ENCODE assay signal across 5 mouse cellular contexts in the genomic region with DNA sequence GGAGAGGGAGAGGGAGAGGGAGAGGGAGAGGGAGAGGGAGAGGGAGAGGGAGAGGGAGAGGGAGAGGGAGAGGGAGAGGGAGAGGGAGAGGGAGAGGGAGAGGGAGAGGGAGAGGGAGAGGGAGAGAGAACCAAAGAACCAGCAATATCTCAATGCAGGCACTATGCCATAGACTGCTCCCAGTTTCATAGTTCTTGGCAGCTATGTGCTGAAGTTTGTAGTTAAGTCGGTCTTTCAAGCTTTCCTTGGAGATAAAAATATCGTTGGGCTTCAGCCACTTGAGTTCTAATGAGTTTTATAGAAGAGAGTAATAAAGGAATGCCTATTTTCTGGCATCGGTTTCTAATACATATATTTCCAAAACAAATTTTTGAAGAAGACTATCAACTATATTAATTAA.
DNase-seq lines count a peak whose midpoint lies in the region; ATAC-seq and TF ChIP-seq lines count a peak whose summit lies in the region.
"Not testable (repeated sequence)": the region's sequence is repeated elsewhere in the genome, so short reads cannot be mapped to it uniquely, and the experiment has no call there.

No protein-coding gene starts in this region.

- H3K4me2 ChIP-seq in embryonic facial prominence, embryonic 14.5 days (ENCODE audit: low read depth, low read length); forebrain, postnatal 0 days (ENCODE audit: low read depth); lung, embryonic 14.5 days: not testable (repeated sequence)

- ATAC-seq in embryonic facial prominence, embryonic 14.5 days (ENCODE audit: low read depth); forebrain, postnatal 0 days; lung, embryonic 14.5 days (ENCODE audit: insufficient read depth): not testable (repeated sequence)

- WGBS in embryonic facial prominence, embryonic 14.5 days: 66% methylated on average over 3 of the region's 3 CpGs
- WGBS in forebrain, postnatal 0 days: 59% methylated on average over 3 of the region's 3 CpGs
- WGBS in lung, embryonic 14.5 days: 59% methylated on average over 3 of the region's 3 CpGs

- not testable (repeated sequence) for H3K27ac ChIP-seq in embryonic facial prominence, embryonic 14.5 days (replicated peaks; ENCODE audit: low read depth, low read length); forebrain, postnatal 0 days (ENCODE audit: low read depth, low read length); lung, embryonic 14.5 days (ENCODE audit: low read depth)

- H3K4me1 ChIP-seq in embryonic facial prominence, embryonic 14.5 days (ENCODE audit: control insufficient read depth, insufficient read depth, low read length); forebrain, postnatal 0 days (ENCODE audit: insufficient read depth); lung, embryonic 14.5 days (ENCODE audit: insufficient read depth): not testable (repeated sequence)

- not testable (repeated sequence) for H3K27me3 ChIP-seq in embryonic facial prominence, embryonic 14.5 days (replicated peaks; ENCODE audit: control insufficient read depth, insufficient read depth, low read length); forebrain, postnatal 0 days (ENCODE audit: insufficient read depth, low read length); lung, embryonic 14.5 days (ENCODE audit: insufficient read depth, low read length)

- peak; percentile 35 for DNase-seq in brain, adult 2 months (ENCODE audit: low read depth, low spot score)
- peak; percentile 24 for DNase-seq in embryonic facial prominence, embryonic 14.5 days (ENCODE audit: low spot score)
- DNase-seq in forebrain, postnatal 0 days: peak; percentile 42
- DNase-seq in lung, embryonic 14.5 days: peak; percentile 59
- peak; percentile 19 for DNase-seq in telencephalon, adult 2 months (ENCODE audit: low read depth, low spot score)

- H3K9me3 ChIP-seq in embryonic facial prominence, embryonic 14.5 days (ENCODE audit: control insufficient read depth, low read length); forebrain, postnatal 0 days (ENCODE audit: low read length); lung, embryonic 14.5 days (ENCODE audit: low read depth, low read length): not testable (repeated sequence)

- TF ChIP-seq CTCF in forebrain, postnatal 0 days (IDR thresholded peaks at IDR 0.05; ENCODE audit: low read depth); lung, embryonic 14.5 days (IDR thresholded peaks at IDR 0.05; ENCODE audit: low read depth): not testable (repeated sequence)

- not testable (repeated sequence) for H3K4me3 ChIP-seq in embryonic facial prominence, embryonic 14.5 days (ENCODE audit: low read depth, low read length); forebrain, postnatal 0 days (ENCODE audit: low read depth, low read length); lung, embryonic 14.5 days (ENCODE audit: low read depth, low read length)

- not testable (repeated sequence) for H3K9ac ChIP-seq in embryonic facial prominence, embryonic 14.5 days (ENCODE audit: low read depth, low read length); forebrain, postnatal 0 days; lung, embryonic 14.5 days

- not testable (repeated sequence) for H3K36me3 ChIP-seq in embryonic facial prominence, embryonic 14.5 days (ENCODE audit: control insufficient read depth, insufficient read depth, low read length); forebrain, postnatal 0 days (ENCODE audit: insufficient read depth); lung, embryonic 14.5 days (ENCODE audit: insufficient read depth)
